Mouse (Mus musculus) intestine, embryonic 14.5 days (tissue): Measurements from ENCODE around the gene Marcks. TPM values are rescaled to one million over a fixed set of nuclear protein-coding genes. Genes with fewer than 3 reads are reported as not detected.
A peak's percentile ranks its signal among the peaks of the same experiment; 100 is the strongest.

Source experiments
- ATAC-seq: fragments of 200-750 bp; cut with Nextera tagmentation; replicated peaks from 2 replicates; pipeline ENCODE4 v1.8.0; 2017; ENCODE audit warnings: low read depth, moderate number of reproducible peaks, moderate TSS enrichment, moderate library complexity; ENCODE audit not compliant: low FRiP score, low TSS enrichment
- DNase-seq: peaks from one replicate; pipeline ENCODE4 v3.0.0-alpha.2; 2018; ENCODE audit warnings: low spot score
- H3K27ac ChIP-seq: fragments of 300-500 bp; sonication (generic); 2 replicates; pipeline ENCODE4 v1.5.1; 2014; ENCODE audit warnings: low read depth, mild to moderate bottlenecking, control low read depth
- H3K27me3 ChIP-seq: fragments of 300-500 bp; sonication (generic); replicated peaks from 2 replicates; pipeline ENCODE4 v1.6.1; 2014; ENCODE audit warnings: low read length, control low read depth; ENCODE audit not compliant: control insufficient read depth, insufficient read depth
- H3K36me3 ChIP-seq: fragments of 300-500 bp; sonication (generic); 2 replicates; pipeline ENCODE4 v1.6.1; 2014; ENCODE audit warnings: low read length, control low read depth; ENCODE audit not compliant: control insufficient read depth, insufficient read depth
- H3K4me1 ChIP-seq: fragments of 300-500 bp; sonication (generic); replicated peaks from 2 replicates; pipeline ENCODE4 v1.6.1; 2014; ENCODE audit warnings: low read length, control low read depth, mixed read lengths; ENCODE audit not compliant: control insufficient read depth, insufficient read depth
- H3K4me2 ChIP-seq: fragments of 300-500 bp; sonication (generic); 2 replicates; pipeline ENCODE4 v1.6.1; 2014; ENCODE audit warnings: low read length
- H3K4me3 ChIP-seq: fragments of 300-500 bp; sonication (generic); 2 replicates; pipeline ENCODE4 v1.5.1; 2014; ENCODE audit warnings: low read depth, low read length, control low read depth, mixed read lengths
- H3K9ac ChIP-seq: fragments of 300-500 bp; sonication (generic); 2 replicates; pipeline ENCODE4 v1.6.1; 2014; ENCODE audit warnings: mild to moderate bottlenecking, low read length
- H3K9me3 ChIP-seq: fragments of 300-500 bp; sonication (generic); 2 replicates; pipeline ENCODE4 v1.6.1; 2016; ENCODE audit warnings: low read length, control low read depth; ENCODE audit not compliant: control insufficient read depth
- WGBS: fragments of 180-500 bp; shearing (Covaris S2); extraction: QIAGEN DNeasy Blood & Tissue Kit; methylation state at CpG from one replicate; pipeline ENCODE4 v1.1.7; 2014; 5-methylcytosine and 5-hydroxymethylcytosine counted together
- polyA plus RNA-seq: library from polyadenylated mRNA; unstranded; fragments of >200 nt; fragmentation: Nextera tagmentation; extraction: Ambion mirVana; gene quantifications from 2 replicates; pipeline ENCODE4 v1.2.1, GENCODE M21; 2014

The Marcks gene
- 120 and 127 TPM in 2 replicates for polyA plus RNA-seq

GRCm38 (mm10) chr10:37138778-37139442 lies at the start of gene Marcks:
Gene Marcks, minus strand, starts transcription at chr10:37138920.
- H3K27ac ChIP-seq = peak within 1 kb of the TSS; percentile 99
- H3K9me3 ChIP-seq = no peaks in the 10 kb centered on the region
- no peaks in the 10 kb centered on the region for H3K27me3 ChIP-seq
- H3K9ac ChIP-seq = peak within 1 kb of the TSS; percentile 100
- ATAC-seq = peak; percentile 69
- DNase-seq = peak; percentile 89
- H3K4me2 ChIP-seq = peak within 1 kb of the TSS; percentile 91
- H3K4me3 ChIP-seq = peak within 1 kb of the TSS; percentile 100
- peaks cover 9% of the 10 kb centered on the region; the same call in 1 of the 2 replicates for H3K4me1 ChIP-seq
- peaks cover 20% of the 10 kb centered on the region for H3K36me3 ChIP-seq
- under 1% methylated on average over 39 of the region's 39 CpGs for WGBS

GRCm38 (mm10) chr10:37177071-37177470 lies 38.4 kb upstream of the Marcks start:
- Histone ChIP-seq H3K36me3 (no peaks in the 10 kb centered on the region), H3K27me3 (no peaks in the 10 kb centered on the region), H3K9me3 (0 out of 2 replicates have a peak, but pooled peaks cover 3% of the 10 kb centered on the region), H3K4me2 (no peak overlapping the region), H3K4me3 (no peak overlapping the region), H3K4me1 (no peaks in the 10 kb centered on the region), H3K9ac (no peak overlapping the region), H3K27ac (no peak overlapping the region)
- DNase-seq (no peak), ATAC-seq (no peak)
- WGBS = 93% methylated on average over 3 of the region's 3 CpGs

DNA sequence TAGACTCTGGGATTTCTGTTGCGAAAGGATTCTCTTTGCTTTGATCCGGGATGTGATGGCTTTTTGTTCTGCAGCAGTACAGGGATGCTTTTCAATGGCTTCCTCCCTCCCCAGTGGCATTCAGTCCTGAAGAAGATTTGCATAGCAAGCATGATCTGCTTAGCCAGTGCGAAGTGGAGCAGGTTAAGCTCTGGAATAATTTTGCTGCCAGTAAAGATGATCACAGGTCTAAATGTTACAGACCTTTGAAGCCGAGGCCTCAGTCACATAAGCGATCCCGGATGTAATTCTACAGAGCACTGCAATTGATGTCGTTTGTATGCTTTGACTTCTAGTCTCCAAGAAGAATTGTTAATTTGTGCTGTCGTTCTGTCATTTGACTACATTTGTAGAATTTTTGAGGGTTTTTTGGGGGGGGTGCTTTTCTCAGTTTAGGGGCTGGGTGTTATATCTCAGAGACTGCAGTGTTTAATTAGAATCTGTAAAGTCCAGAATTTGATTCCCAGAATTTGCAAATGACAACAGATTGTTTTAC lies 33.8 kb upstream of the Marcks start:
- H3K36me3 ChIP-seq = no peaks in the 10 kb centered on the region
- DNase-seq = no peak
- 0 out of 2 replicates have a peak, but pooled peaks cover 3% of the 10 kb centered on the region for H3K4me1 ChIP-seq
- H3K4me3 ChIP-seq = no peak overlapping the region
- H3K27me3 ChIP-seq = no peaks in the 10 kb centered on the region
- no peak overlapping the region for H3K27ac ChIP-seq
- WGBS = 76% methylated on average over 8 of the region's 8 CpGs
- no peak overlapping the region for H3K9ac ChIP-seq
- H3K9me3 ChIP-seq = 0 out of 2 replicates have a peak, but pooled peaks cover 3% of the 10 kb centered on the region
- no peak for ATAC-seq
- H3K4me2 ChIP-seq = no peak overlapping the region

- Histone ChIP-seq H3K4me2 (no peak overlapping the region), H3K9me3 (0 out of 2 replicates have a peak, but pooled peaks cover 3% of the 10 kb centered on the region), H3K4me3 (no peak overlapping the region), H3K27me3 (no peaks in the 10 kb centered on the region), H3K27ac (no peak overlapping the region), H3K4me1 (0 out of 2 replicates have a peak, but pooled peaks cover 3% of the 10 kb centered on the region), H3K36me3 (no peaks in the 10 kb centered on the region), H3K9ac (no peak overlapping the region)
- WGBS = 91% methylated on average over 3 of the region's 3 CpGs
- ATAC-seq = no peak
- DNase-seq = no peak
These were observed 33.1 kb upstream of the Marcks start for GRCm38 (mm10) chr10:37171711-37172415.

GRCm38 (mm10) chr10:37170878-37171277 lies 32.2 kb upstream of the Marcks start:
- Histone ChIP-seq H3K9me3 (0 out of 2 replicates have a peak, but pooled peaks cover 3% of the 10 kb centered on the region), H3K9ac (no peak overlapping the region), H3K4me1 (0 out of 2 replicates have a peak, but pooled peaks cover 3% of the 10 kb centered on the region), H3K27ac (no peak overlapping the region), H3K4me3 (no peak overlapping the region), H3K4me2 (no peak overlapping the region), H3K27me3 (no peaks in the 10 kb centered on the region), H3K36me3 (no peaks in the 10 kb centered on the region)
- DNase-seq = no peak
- WGBS = 60% methylated on average over 4 of the region's 4 CpGs
- no peak for ATAC-seq

DNA sequence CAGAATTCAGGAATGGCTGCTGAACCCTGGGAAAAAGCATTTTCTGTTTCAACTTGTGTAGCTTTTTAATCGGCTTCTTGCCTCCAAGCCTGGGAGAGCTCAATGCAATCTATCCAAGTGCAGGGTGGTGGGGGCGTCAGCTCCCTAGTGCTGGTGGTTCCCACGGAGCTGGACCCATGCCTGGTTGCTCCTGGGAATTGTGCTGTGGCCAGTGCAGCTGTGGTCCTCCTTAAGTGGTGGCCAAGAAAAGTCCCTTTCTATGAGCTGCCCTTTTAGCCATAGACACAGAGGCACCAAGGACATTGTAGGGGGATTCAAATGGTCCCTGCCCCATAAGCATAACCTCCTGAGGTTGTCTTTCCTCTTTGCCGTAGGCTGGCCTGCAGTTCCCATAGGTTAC lies 31.7 kb upstream of the Marcks start:
- no peak for ATAC-seq
- H3K4me3 ChIP-seq = no peak overlapping the region
- 0 out of 2 replicates have a peak, but pooled peaks cover 3% of the 10 kb centered on the region for H3K4me1 ChIP-seq
- no peak for DNase-seq
- 0 out of 2 replicates have a peak, but pooled peaks cover 3% of the 10 kb centered on the region for H3K9me3 ChIP-seq
- 72% methylated on average over 4 of the region's 4 CpGs for WGBS
- no peak overlapping the region for H3K27ac ChIP-seq
- H3K36me3 ChIP-seq = no peaks in the 10 kb centered on the region
- H3K27me3 ChIP-seq = no peaks in the 10 kb centered on the region
- H3K9ac ChIP-seq = no peak overlapping the region
- no peak overlapping the region for H3K4me2 ChIP-seq

- ATAC-seq = no peak
- H3K9me3 ChIP-seq = no peaks in the 10 kb centered on the region
- WGBS = 82% methylated on average over 2 of the region's 2 CpGs
- no peak overlapping the region for H3K4me2 ChIP-seq
- H3K9ac ChIP-seq = no peak overlapping the region
- H3K36me3 ChIP-seq = no peaks in the 10 kb centered on the region
- H3K27ac ChIP-seq = no peak overlapping the region
- no peak for DNase-seq
- H3K4me1 ChIP-seq = 0 out of 2 replicates have a peak, but pooled peaks cover 3% of the 10 kb centered on the region
- no peak overlapping the region for H3K4me3 ChIP-seq
- no peaks in the 10 kb centered on the region for H3K27me3 ChIP-seq
These were observed 28.8 kb upstream of the Marcks start for GRCm38 (mm10) chr10:37167527-37167926.

DNA sequence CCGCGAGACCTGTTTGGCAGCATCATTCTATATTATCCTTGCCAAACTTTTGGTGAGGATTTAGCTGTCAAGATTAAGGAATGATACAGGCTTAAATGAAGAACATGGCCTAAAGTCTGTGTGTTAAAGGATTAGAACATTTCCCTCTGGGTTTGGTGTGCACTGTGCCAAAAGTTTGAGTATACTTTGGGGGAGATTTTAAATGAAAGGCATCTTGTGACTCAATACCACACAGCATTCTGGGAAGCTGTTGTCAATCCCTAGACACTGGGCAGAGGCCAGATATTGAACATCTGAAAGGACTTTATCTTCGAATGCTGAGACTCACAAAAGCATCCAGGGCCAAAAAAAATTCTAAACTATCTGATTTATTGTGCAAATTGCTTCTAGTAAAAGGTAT lies 21.0 kb upstream of the Marcks start:
- no peak overlapping the region for H3K4me3 ChIP-seq
- 0 out of 2 replicates have a peak, but pooled peaks cover 5% of the 10 kb centered on the region for H3K9me3 ChIP-seq
- no peaks in the 10 kb centered on the region for H3K27me3 ChIP-seq
- no peak overlapping the region for H3K9ac ChIP-seq
- no peak overlapping the region for H3K27ac ChIP-seq
- WGBS = 68% methylated on average over 3 of the region's 3 CpGs
- H3K36me3 ChIP-seq = no peaks in the 10 kb centered on the region
- ATAC-seq (no peak), DNase-seq (no peak)
- H3K4me1 ChIP-seq = no peaks in the 10 kb centered on the region
- no peak overlapping the region for H3K4me2 ChIP-seq
